Mouse (Mus musculus) G1E (cell line): ENCODE measurements at regions not wholly inside any gene's neighbourhood (a gene's known extent, or its start where the extent isn't known, plus 50 kb on each side); places are given as distances from the start of the nearest gene placed in this dataset.

ENCODE experiments used
- CTCF ChIP-seq: IDR thresholded peaks from 2 replicates; pipeline ENCODE4 v1.5.1; 2012; ENCODE audit warnings: low read depth, low read length, inconsistent platforms, mixed read lengths
- GATA2 ChIP-seq: IDR thresholded peaks from 2 replicates; pipeline ENCODE4 v1.6.1; 2012; ENCODE audit warnings: low read depth, low read length, inconsistent platforms, borderline replicate concordance
- POLR2AphosphoS5 ChIP-seq: IDR thresholded peaks from 2 replicates; pipeline ENCODE4 v1.6.1; 2012; ENCODE audit warnings: low read depth, low read length, inconsistent platforms; ENCODE audit not compliant: insufficient replicate concordance
- TAL1 ChIP-seq: conservative IDR thresholded peaks from 2 replicates; pipeline ENCODE4 v1.6.1; 2012; ENCODE audit warnings: low read depth, low read length, inconsistent platforms, mixed read lengths

- no peak for TF ChIP-seq GATA2
- TF ChIP-seq CTCF = no peak
- TF ChIP-seq TAL1 = no peak
- TF ChIP-seq POLR2AphosphoS5 = no peak
These were observed 781.7 kb upstream of the Tbl1xr1 start for GRCm38 (mm10) chr3:21294776-21295175.
